Mouse (Mus musculus) stomach, embryonic 14.5 days (tissue): ENCODE measurements around the gene Ctbp2. TPM values are rescaled to one million over a fixed set of nuclear protein-coding genes. Genes with fewer than 3 reads are reported as not detected.

ENCODE experiments used
- ATAC-seq: fragments of 200-750 bp; cut with Nextera tagmentation; 2 replicates; pipeline ENCODE4 v1.8.0; 2017; ENCODE audit warnings: low read depth, moderate TSS enrichment; ENCODE audit not compliant: insufficient number of reproducible peaks, insufficient read depth, low FRiP score
- H3K27ac ChIP-seq: fragments of 300-500 bp; sonication (generic); 2 replicates; pipeline ENCODE4 v1.5.1; 2014; ENCODE audit warnings: mild to moderate bottlenecking, low read length, moderate library complexity, mixed read lengths
- H3K27me3 ChIP-seq: fragments of 300-500 bp; sonication (generic); 2 replicates; pipeline ENCODE4 v1.6.1; 2014; ENCODE audit warnings: low read length, control low read depth, mixed read lengths; ENCODE audit not compliant: control insufficient read depth, insufficient read depth
- H3K36me3 ChIP-seq: fragments of 300-500 bp; sonication (generic); 2 replicates; pipeline ENCODE4 v1.6.1; 2014; ENCODE audit warnings: mild to moderate bottlenecking, control low read depth, low read length, moderate library complexity, mixed read lengths; ENCODE audit not compliant: control insufficient read depth, insufficient read depth
- H3K4me1 ChIP-seq: fragments of 300-500 bp; sonication (generic); 2 replicates; pipeline ENCODE4 v1.6.1; 2014; ENCODE audit warnings: low read length, control low read depth, mixed read lengths; ENCODE audit not compliant: control insufficient read depth, insufficient read depth
- H3K4me2 ChIP-seq: fragments of 300-500 bp; sonication (generic); replicated peaks from 2 replicates; pipeline ENCODE4 v1.6.1; 2014; ENCODE audit warnings: low read depth, low read length, control low read depth
- H3K4me3 ChIP-seq: fragments of 300-500 bp; sonication (generic); 2 replicates; pipeline ENCODE4 v1.5.1; 2014; ENCODE audit warnings: low read depth, low read length, control low read depth
- H3K9ac ChIP-seq: fragments of 300-500 bp; sonication (generic); replicated peaks from 2 replicates; pipeline ENCODE4 v1.6.1; 2014; ENCODE audit warnings: low read depth, mild to moderate bottlenecking, control low read depth, low read length, moderate library complexity, mixed read lengths
- H3K9me3 ChIP-seq: fragments of 300-500 bp; sonication (generic); 2 replicates; pipeline ENCODE4 v1.6.1; 2016; ENCODE audit warnings: low read depth, low read length, control low read depth; ENCODE audit not compliant: control insufficient read depth
- WGBS: fragments of 180-500 bp; shearing (Covaris S2); extraction: QIAGEN DNeasy Blood & Tissue Kit; methylation state at CpG from one replicate; pipeline ENCODE4 v1.1.7; 2014; 5-methylcytosine and 5-hydroxymethylcytosine counted together
- polyA plus RNA-seq: library from polyadenylated mRNA; unstranded; fragments of >200 nt; fragmentation: Nextera tagmentation; extraction: Ambion mirVana; gene quantifications from 2 replicates; pipeline ENCODE4 v1.2.1, GENCODE M21; 2014

The Ctbp2 gene
- polyA plus RNA-seq, 1 experiment from 2014 or later = 120 TPM

GRCm38 (mm10) chr7:133027930-133028329 lies 96.2 kb downstream of the Ctbp2 start:
- Histone ChIP-seq H3K9me3 (no peaks in the 10 kb centered on the region), H3K36me3 (no peaks in the 10 kb centered on the region; the same call in 1 of the 2 replicates), H3K4me2 (no peak overlapping the region), H3K27me3 (no peaks in the 10 kb centered on the region), H3K4me1 (peaks cover 14% of the 10 kb centered on the region), H3K4me3 (no peak overlapping the region), H3K27ac (no peak overlapping the region), H3K9ac (no peak overlapping the region)
- ATAC-seq = no peak
- WGBS = 74% methylated on average over 4 of the region's 4 CpGs

GRCm38 (mm10) chr7:133024694-133025093 lies 99.5 kb downstream of the Ctbp2 start:
- peaks cover 15% of the 10 kb centered on the region for H3K4me1 ChIP-seq
- H3K27me3 ChIP-seq = no peaks in the 10 kb centered on the region
- peak; percentile 10; the same call in 1 of the 2 replicates for ATAC-seq
- no peak overlapping the region for H3K4me2 ChIP-seq
- WGBS = 22% methylated on average over 1 of the region's 1 CpGs
- no peaks in the 10 kb centered on the region for H3K36me3 ChIP-seq
- H3K9me3 ChIP-seq = no peaks in the 10 kb centered on the region
- H3K9ac ChIP-seq = no peak overlapping the region
- H3K27ac ChIP-seq = no peak overlapping the region
- no peak overlapping the region for H3K4me3 ChIP-seq

GRCm38 (mm10) chr7:133019481-133020020 lies 104.6 kb downstream of the Ctbp2 start:
- no peak for ATAC-seq
- Histone ChIP-seq H3K4me2 (no peak overlapping the region), H3K27ac (no peak overlapping the region), H3K27me3 (no peaks in the 10 kb centered on the region), H3K4me1 (peaks cover 24% of the 10 kb centered on the region), H3K4me3 (no peak overlapping the region), H3K9ac (no peak overlapping the region), H3K36me3 (no peaks in the 10 kb centered on the region), H3K9me3 (no peaks in the 10 kb centered on the region)
- WGBS = 30% methylated on average over 6 of the region's 6 CpGs

GRCm38 (mm10) chr7:133018961-133019360 lies 105.2 kb downstream of the Ctbp2 start:
- no peaks in the 10 kb centered on the region for H3K27me3 ChIP-seq
- H3K4me1 ChIP-seq = peaks cover 29% of the 10 kb centered on the region
- H3K4me3 ChIP-seq = no peak overlapping the region
- no peaks in the 10 kb centered on the region for H3K9me3 ChIP-seq
- no peak overlapping the region for H3K9ac ChIP-seq
- no peak overlapping the region for H3K27ac ChIP-seq
- no peak for ATAC-seq
- H3K4me2 ChIP-seq = no peak overlapping the region
- H3K36me3 ChIP-seq = no peaks in the 10 kb centered on the region; the same call in 1 of the 2 replicates
- 80% methylated on average over 7 of the region's 7 CpGs for WGBS

GRCm38 (mm10) chr7:133015416-133016070 lies 108.6 kb downstream of the Ctbp2 start:
- peak overlapping the region; percentile 82 for H3K27ac ChIP-seq
- H3K4me3 ChIP-seq = no peak overlapping the region
- ATAC-seq = peak; percentile 54; the same call in 1 of the 2 replicates
- H3K36me3 ChIP-seq = peaks cover 3% of the 10 kb centered on the region; the same call in 1 of the 2 replicates
- 17% methylated on average over 7 of the region's 7 CpGs for WGBS
- 0 out of 2 replicates have a peak overlapping the region, but pooled peaks have one; percentile 7 for H3K4me2 ChIP-seq
- H3K27me3 ChIP-seq = no peaks in the 10 kb centered on the region
- no peak overlapping the region for H3K9ac ChIP-seq
- H3K9me3 ChIP-seq = no peaks in the 10 kb centered on the region
- peaks cover 56% of the 10 kb centered on the region for H3K4me1 ChIP-seq

GRCm38 (mm10) chr7:133014631-133015030 lies 109.5 kb downstream of the Ctbp2 start:
- Histone ChIP-seq H3K4me3 (no peak overlapping the region), H3K27ac (peak overlapping the region; percentile 82), H3K9ac (no peak overlapping the region), H3K4me1 (peaks cover 47% of the 10 kb centered on the region), H3K36me3 (peaks cover 8% of the 10 kb centered on the region; the same call in 1 of the 2 replicates), H3K27me3 (no peaks in the 10 kb centered on the region), H3K4me2 (no peak overlapping the region), H3K9me3 (no peaks in the 10 kb centered on the region)
- WGBS = 94% methylated on average over 14 of the region's 14 CpGs
- ATAC-seq = no peak

GRCm38 (mm10) chr7:133013923-133014322 lies 110.2 kb downstream of the Ctbp2 start:
- ATAC-seq = no peak
- H3K9ac ChIP-seq = no peak overlapping the region
- no peaks in the 10 kb centered on the region for H3K9me3 ChIP-seq
- no peak overlapping the region for H3K4me3 ChIP-seq
- peaks cover 14% of the 10 kb centered on the region; the same call in 1 of the 2 replicates for H3K36me3 ChIP-seq
- H3K4me2 ChIP-seq = no peak overlapping the region
- no peak overlapping the region for H3K27ac ChIP-seq
- 95% methylated on average over 10 of the region's 10 CpGs for WGBS
- H3K27me3 ChIP-seq = no peaks in the 10 kb centered on the region
- peaks cover 46% of the 10 kb centered on the region for H3K4me1 ChIP-seq

- no peak overlapping the region for H3K4me3 ChIP-seq
- 39% methylated on average over 14 of the region's 14 CpGs for WGBS
- H3K9me3 ChIP-seq = no peaks in the 10 kb centered on the region
- H3K9ac ChIP-seq = no peak overlapping the region
- H3K27ac ChIP-seq = peak overlapping the region; percentile 66
- no peak for ATAC-seq
- H3K4me1 ChIP-seq = peaks cover 48% of the 10 kb centered on the region
- peaks cover 14% of the 10 kb centered on the region; the same call in 1 of the 2 replicates for H3K36me3 ChIP-seq
- no peak overlapping the region for H3K4me2 ChIP-seq
- no peaks in the 10 kb centered on the region for H3K27me3 ChIP-seq
Observed at GRCm38 (mm10) chr7:133012637-133013366, 111.4 kb downstream of the Ctbp2 start.
